Mouse (Mus musculus): ENCODE data around the gene Gimap1.

DNA sequence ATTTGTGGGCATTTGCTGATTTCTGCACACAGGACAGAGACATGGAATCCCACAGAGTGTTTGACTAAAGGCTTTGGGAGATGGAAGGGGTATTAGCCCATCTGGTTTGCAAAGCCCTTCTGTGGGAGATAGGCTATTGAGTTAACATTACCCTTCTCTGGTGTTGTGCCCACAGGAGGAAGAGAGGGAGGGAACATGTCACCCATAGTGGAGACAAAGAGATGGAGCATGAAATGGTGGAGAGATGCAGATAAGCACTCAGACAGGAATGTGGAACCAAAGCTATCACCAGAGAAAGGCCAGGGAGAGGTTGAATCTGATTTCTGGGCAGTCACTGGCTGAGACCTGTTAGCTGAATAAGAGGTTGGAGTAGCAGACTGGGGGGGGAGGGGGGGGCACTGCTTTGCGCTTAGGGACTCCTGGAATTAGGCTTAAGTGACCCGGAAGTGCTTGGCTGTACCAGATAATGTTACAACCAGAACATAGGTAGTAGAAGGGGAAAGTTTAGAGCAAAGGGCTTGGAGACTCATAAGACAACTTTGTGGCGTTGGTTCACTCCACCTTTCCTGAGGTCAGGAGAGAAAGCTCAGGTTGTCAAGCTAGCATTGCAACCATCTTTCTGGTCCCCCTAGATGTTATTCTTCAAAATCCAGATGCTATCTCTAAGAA is 1.8 kb downstream of the Gimap1 start:
- TF ChIP-seq EP300 (IDR thresholded peaks at IDR 0.05; ENCODE audit: insufficient read depth, low read depth, low read length) (no peak), CTCF (IDR thresholded peaks at IDR 0.05) (no peak), POLR2A (IDR thresholded peaks at IDR 0.05; ENCODE audit: insufficient read depth, low read depth, low read length) (no peak)

All from heart, adult 2 months (tissue).